Mouse (Mus musculus): ENCODE results near the gene Rag2.

- no peak for TF ChIP-seq CTCF (IDR thresholded peaks at IDR 0.05)
- TF ChIP-seq EP300 (IDR thresholded peaks at IDR 0.05) = no peak
Observed at GRCm38 (mm10) chr2:101621611-101622010, 2.9 kb upstream of the Rag2 start.
